8 mouse cellular contexts compared by ENCODE assay signal in the genomic region with DNA sequence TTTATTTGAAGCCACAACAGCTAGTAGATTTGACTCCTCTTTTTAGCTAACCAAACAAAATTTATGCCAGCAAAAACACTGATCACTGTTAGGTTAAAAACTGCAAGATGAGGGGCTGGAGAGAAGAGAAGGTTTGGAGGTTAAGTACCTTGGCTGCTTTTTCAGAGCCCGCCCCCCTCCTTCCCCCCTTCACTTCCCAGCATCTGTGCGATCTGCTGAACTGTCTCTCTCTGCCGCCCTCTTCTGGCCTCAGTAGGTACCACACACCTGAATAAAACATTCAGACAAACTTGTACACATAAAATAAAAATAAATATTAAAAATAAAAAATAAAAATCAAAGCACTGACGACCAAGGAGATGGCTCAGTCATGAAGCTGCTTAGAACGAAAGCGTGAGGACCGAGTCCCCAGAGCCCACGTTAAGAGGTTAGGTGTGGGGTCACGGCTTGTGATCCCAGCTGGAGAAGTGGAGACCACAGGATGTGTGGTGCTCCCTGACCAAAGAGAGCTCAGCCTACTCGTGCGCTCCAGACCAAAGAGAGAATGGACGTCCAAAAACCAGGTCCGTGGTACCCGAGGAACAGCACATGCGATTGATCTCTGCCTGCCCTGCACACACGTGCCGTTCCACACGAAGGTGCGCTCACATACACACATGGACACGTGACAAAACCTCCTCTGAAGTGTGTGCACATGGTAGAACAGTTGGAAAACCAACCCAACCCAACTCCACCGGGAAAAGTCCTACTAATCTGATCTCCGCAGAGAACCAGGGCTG. TPM values are rescaled to one million over a fixed set of nuclear protein-coding genes. Genes with fewer than 3 reads are reported as not detected.
DNase-seq lines count a peak whose midpoint lies in the region; ATAC-seq lines count a peak whose summit lies in the region.

No protein-coding gene starts in this region.

- no peak overlapping the region for H3K9ac ChIP-seq in forebrain, embryonic 12.5 days
- no peak overlapping the region for H3K9ac ChIP-seq in forebrain, embryonic 16.5 days (replicated peaks; ENCODE audit: low read depth, low read length)
- no peak overlapping the region for H3K9ac ChIP-seq in midbrain, embryonic 12.5 days (replicated peaks)
- no peak overlapping the region for H3K9ac ChIP-seq in midbrain, embryonic 15.5 days

- peaks cover 4% of the 10 kb centered on the region; the same call in 1 of the 2 replicates for H3K4me1 ChIP-seq in forebrain, embryonic 12.5 days
- peaks cover 10% of the 10 kb centered on the region for H3K4me1 ChIP-seq in forebrain, embryonic 16.5 days (replicated peaks; ENCODE audit: control insufficient read depth, insufficient read depth, low read length)
- H3K4me1 ChIP-seq in midbrain, embryonic 12.5 days: peaks cover 6% of the 10 kb centered on the region; the same call in 1 of the 2 replicates
- peaks cover 10% of the 10 kb centered on the region for H3K4me1 ChIP-seq in midbrain, embryonic 15.5 days
- peaks cover 19% of the 10 kb centered on the region for H3K4me1 ChIP-seq in limb, embryonic 10.5 days

- H3K27me3 ChIP-seq in forebrain, embryonic 12.5 days: no peaks in the 10 kb centered on the region
- H3K27me3 ChIP-seq in forebrain, embryonic 16.5 days (replicated peaks; ENCODE audit: control insufficient read depth, insufficient read depth, low read length): no peaks in the 10 kb centered on the region
- H3K27me3 ChIP-seq in midbrain, embryonic 12.5 days: no peaks in the 10 kb centered on the region
- no peaks in the 10 kb centered on the region for H3K27me3 ChIP-seq in midbrain, embryonic 15.5 days (replicated peaks)
- H3K27me3 ChIP-seq in limb, embryonic 10.5 days (ENCODE audit: low read depth, poor library complexity, severe bottlenecking): no peaks in the 10 kb centered on the region

- no peak overlapping the region for H3K27ac ChIP-seq in forebrain, embryonic 12.5 days
- no peak overlapping the region for H3K27ac ChIP-seq in forebrain, embryonic 16.5 days (ENCODE audit: low read length)
- H3K27ac ChIP-seq in midbrain, embryonic 12.5 days (replicated peaks): no peak overlapping the region
- H3K27ac ChIP-seq in midbrain, embryonic 15.5 days: no peak overlapping the region
- H3K27ac ChIP-seq in limb, embryonic 10.5 days: no peak overlapping the region

- peak; percentile 64 for DNase-seq in limb, embryonic 10.5 days (ENCODE audit: low spot score)
- DNase-seq in thymus, postnatal 0 days (ENCODE audit: low spot score): peak; percentile 62
- DNase-seq in spleen, postnatal 36 days (ENCODE audit: low spot score in 2 of 2): no peak

- no peaks in the 10 kb centered on the region for H3K9me3 ChIP-seq in forebrain, embryonic 12.5 days
- H3K9me3 ChIP-seq in forebrain, embryonic 16.5 days (ENCODE audit: control insufficient read depth, low read length): no peaks in the 10 kb centered on the region
- no peaks in the 10 kb centered on the region for H3K9me3 ChIP-seq in midbrain, embryonic 12.5 days
- no peaks in the 10 kb centered on the region for H3K9me3 ChIP-seq in midbrain, embryonic 15.5 days
- H3K9me3 ChIP-seq in limb, embryonic 10.5 days (replicated peaks): no peaks in the 10 kb centered on the region

- no peak overlapping the region for H3K4me2 ChIP-seq in forebrain, embryonic 12.5 days
- no peak overlapping the region for H3K4me2 ChIP-seq in forebrain, embryonic 16.5 days (ENCODE audit: low read length)
- no peak overlapping the region for H3K4me2 ChIP-seq in midbrain, embryonic 12.5 days (replicated peaks)
- no peak overlapping the region for H3K4me2 ChIP-seq in midbrain, embryonic 15.5 days

- H3K4me3 ChIP-seq in forebrain, embryonic 12.5 days (replicated peaks): no peak overlapping the region
- no peak overlapping the region for H3K4me3 ChIP-seq in forebrain, embryonic 16.5 days (replicated peaks; ENCODE audit: low read length)
- H3K4me3 ChIP-seq in midbrain, embryonic 12.5 days: no peak overlapping the region
- no peak overlapping the region for H3K4me3 ChIP-seq in midbrain, embryonic 15.5 days
- H3K4me3 ChIP-seq in limb, embryonic 10.5 days: no peak overlapping the region

- 77% methylated on average over 22 of the region's 22 CpGs for WGBS in forebrain, embryonic 12.5 days
- WGBS in forebrain, embryonic 16.5 days: 75% methylated on average over 22 of the region's 22 CpGs
- WGBS in midbrain, embryonic 12.5 days: 76% methylated on average over 22 of the region's 22 CpGs
- 74% methylated on average over 22 of the region's 22 CpGs for WGBS in midbrain, embryonic 15.5 days
- WGBS in limb, embryonic 10.5 days: 77% methylated on average over 22 of the region's 22 CpGs

- no peaks in the 10 kb centered on the region for H3K36me3 ChIP-seq in forebrain, embryonic 12.5 days (replicated peaks)
- H3K36me3 ChIP-seq in forebrain, embryonic 16.5 days (ENCODE audit: control insufficient read depth, insufficient read depth): no peaks in the 10 kb centered on the region
- H3K36me3 ChIP-seq in midbrain, embryonic 12.5 days: no peaks in the 10 kb centered on the region
- H3K36me3 ChIP-seq in midbrain, embryonic 15.5 days (replicated peaks): no peaks in the 10 kb centered on the region
- no peaks in the 10 kb centered on the region for H3K36me3 ChIP-seq in limb, embryonic 10.5 days

- ATAC-seq in forebrain, embryonic 12.5 days (ENCODE audit: low FRiP score): peak; percentile 49; the same call in 1 of the 2 replicates
- no peak for ATAC-seq in forebrain, embryonic 16.5 days
- ATAC-seq in midbrain, embryonic 12.5 days (ENCODE audit: low FRiP score, low read depth): peak; percentile 54; the same call in 1 of the 2 replicates
- ATAC-seq in midbrain, embryonic 15.5 days (replicated peaks): no peak
- ATAC-seq in common myeloid progenitor, adult 5-6 weeks (replicated peaks; ENCODE audit: low read depth, poor library complexity, severe bottlenecking): peak; percentile 85; the same call in 1 of the 2 replicates

RNA-seq across cellular contexts. Expression of a gene that starts 37.4 kb away (rescaled TPM):
- 35.5 and 38.0 TPM in 2 replicates for polyA plus RNA-seq in forebrain, embryonic 12.5 days (2016; fragmentation: Nextera tagmentation; extraction: Ambion mirVana)
- polyA plus RNA-seq in forebrain, embryonic 16.5 days (2015; fragmentation: Nextera tagmentation; extraction: Ambion mirVana): 32.7 and 33.3 TPM in 2 replicates
- polyA plus RNA-seq in midbrain, embryonic 12.5 days (2016; fragmentation: Nextera tagmentation; extraction: Ambion mirVana): 41.0 and 42.8 TPM in 2 replicates
- polyA plus RNA-seq in midbrain, embryonic 15.5 days (2015; fragmentation: Nextera tagmentation; extraction: Ambion mirVana): 44.5 and 46.9 TPM in 2 replicates
- 25.8 and 26.5 TPM in 2 replicates for total RNA-seq in common myeloid progenitor, adult 5-6 weeks (2017)
- 40.4 and 44.3 TPM in 2 replicates for polyA plus RNA-seq in limb, embryonic 10.5 days (2016; fragmentation: Nextera tagmentation; extraction: Ambion mirVana)
- 33.8 and 35.0 TPM in 2 replicates for polyA plus RNA-seq in thymus, postnatal 0 days (2015; fragmentation: Nextera tagmentation; extraction: Ambion mirVana)

Comparison
In these comparisons a context has a peak if more than half of its experiments do, and no peak if none do; other contexts are left out.
1. ATAC-seq: peak in forebrain, embryonic 12.5 days (single experiment), midbrain, embryonic 12.5 days (single experiment) and common myeloid progenitor, adult 5-6 weeks (single experiment); none in forebrain, embryonic 16.5 days (single experiment) and midbrain, embryonic 15.5 days (single experiment).
2. DNase-seq: peak in limb, embryonic 10.5 days (single experiment) and thymus, postnatal 0 days (single experiment); none in spleen, postnatal 36 days (0 of 2).